Mouse (Mus musculus) layer of hippocampus, postnatal 14 days (tissue): Measurements from ENCODE around the gene Cox8a. TPM values are rescaled to one million over a fixed set of nuclear protein-coding genes. Genes with fewer than 3 reads are reported as not detected.

Experiments
- DNase-seq, 2 experiments: peaks; one replicate each; pipeline ENCODE4 v3.0.0; 2021 to 2022; ENCODE audit warnings: low spot score in 2 of 2, mixed read lengths in 1 of 2
- total RNA-seq, 2 experiments: library from RNA; stranded (reverse); gene quantifications; 2 replicates each; pipeline ENCODE4 v1.2.3; 2021

Cox8a gene
- total RNA-seq, 2 experiments from 2014 or later: 973 to 982 TPM

- DNase-seq: no peak
Observed at GRCm38 (mm10) chr19:7224253-7224652, 6.8 kb upstream of the Cox8a start.

GRCm38 (mm10) chr19:7223488-7223887 is 6.1 kb upstream of the Cox8a start:
- DNase-seq: no peak

- no peak for DNase-seq
Observed at GRCm38 (mm10) chr19:7222196-7222595, 4.8 kb upstream of the Cox8a start.

- no peak for DNase-seq
Observed at GRCm38 (mm10) chr19:7218753-7219152, 1.3 kb upstream of the Cox8a start.

- no peak for DNase-seq
Observed at GRCm38 (mm10) chr19:7217926-7218267, 481 bp upstream of the Cox8a start.

- peak in 1 of 2 experiments; percentile 60 for DNase-seq
Observed at GRCm38 (mm10) chr19:7214484-7214883, 2.9 kb downstream of the Cox8a start.

GRCm38 (mm10) chr19:7213010-7213409 is 4.4 kb downstream of the Cox8a start:
- no peak for DNase-seq

GRCm38 (mm10) chr19:7212216-7212615 is 5.2 kb downstream of the Cox8a start:
- DNase-seq: no peak

GRCm38 (mm10) chr19:7209907-7210646 is 7.3 kb downstream of the Cox8a start:
- DNase-seq: no peak

- DNase-seq: peak; percentile 93 to 95
Observed at GRCm38 (mm10) chr19:7205753-7206736, 11.4 kb downstream of the Cox8a start, which contains the start of gene Otub1. Gene Otub1 (minus strand): TSS chr19:7206316.

GRCm38 (mm10) chr19:7205326-7205725 is 12.1 kb downstream of the Cox8a start:
- no peak for DNase-seq

- no peak for DNase-seq
Observed at GRCm38 (mm10) chr19:7204898-7205297, 12.5 kb downstream of the Cox8a start.

- DNase-seq: no peak
Observed at GRCm38 (mm10) chr19:7200427-7200826, 17.0 kb downstream of the Cox8a start.

GRCm38 (mm10) chr19:7199089-7199488 is 18.3 kb downstream of the Cox8a start:
- no peak for DNase-seq

- no peak for DNase-seq
Observed at GRCm38 (mm10) chr19:7197445-7197844, 20.0 kb downstream of the Cox8a start.

GRCm38 (mm10) chr19:7196741-7197270 is 20.6 kb downstream of the Cox8a start:
- no peak for DNase-seq

- DNase-seq: peak; percentile 59 to 60
Observed at GRCm38 (mm10) chr19:7195900-7196728, 21.3 kb downstream of the Cox8a start.

GRCm38 (mm10) chr19:7192561-7192967 is 24.9 kb downstream of the Cox8a start:
- DNase-seq: no peak

- no peak for DNase-seq
Observed at GRCm38 (mm10) chr19:7191639-7192038, 25.8 kb downstream of the Cox8a start.

- DNase-seq: no peak
Observed at GRCm38 (mm10) chr19:7190986-7191385, 26.4 kb downstream of the Cox8a start.

- no peak for DNase-seq
Observed at GRCm38 (mm10) chr19:7189026-7189425, 28.4 kb downstream of the Cox8a start.
